25 mouse cellular contexts compared by ENCODE assay signal in the genomic region with DNA sequence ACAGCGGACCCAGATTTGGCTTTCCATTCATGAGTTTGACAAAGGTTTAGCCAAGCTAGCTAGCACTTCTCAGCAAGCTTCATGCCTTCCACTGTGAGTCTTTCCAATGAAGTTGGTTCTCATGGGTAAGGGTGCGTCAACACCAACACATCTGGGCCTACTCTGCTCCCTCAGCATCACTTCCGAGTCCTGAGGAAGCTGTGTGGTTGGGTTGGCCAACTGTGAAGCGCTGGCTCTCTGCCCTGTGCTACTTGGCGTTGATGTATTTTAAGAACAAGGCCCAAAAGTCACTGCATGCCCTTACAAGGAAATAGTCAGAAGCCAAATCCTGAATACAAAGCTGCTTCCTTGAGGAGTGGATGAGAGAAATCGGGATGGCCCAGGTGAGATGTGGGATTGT. TPM values are rescaled to one million over a fixed set of nuclear protein-coding genes. Genes with fewer than 3 reads are reported as not detected.
DNase-seq lines count a peak whose midpoint lies in the region; ATAC-seq and TF ChIP-seq lines count a peak whose summit lies in the region.
"Had no signal": no experiment of that assay in that cellular context is flagged by ENCODE, and none has a peak within 500 bp of the region (broad histone marks: within the 10 kb centered on the region; RNA-seq: fewer than 3 reads in every experiment).

No protein-coding gene starts in this region.

- peaks cover 44% of the 10 kb centered on the region for H3K4me1 ChIP-seq in liver, embryonic 13.5 days (replicated peaks)
- H3K4me1 ChIP-seq in liver, postnatal 0 days (ENCODE audit: insufficient read depth): peaks cover 15% of the 10 kb centered on the region
- H3K4me1 ChIP-seq in midbrain, embryonic 10.5 days: peaks cover 4% of the 10 kb centered on the region; the same call in 1 of the 2 replicates
- H3K4me1 ChIP-seq in hindbrain, embryonic 12.5 days: no peaks in the 10 kb centered on the region
- H3K4me1 ChIP-seq: limb, embryonic 13.5 days had no signal

- DNase-seq in adrenal gland, postnatal 25 days: peak; percentile 35
- no peak for DNase-seq in adrenal gland, postnatal 4 days (ENCODE audit: low spot score in 2 of 2)
- DNase-seq in liver, embryonic 13.5 days: no peak
- no peak for DNase-seq in liver, postnatal 0 days
- DNase-seq in midbrain, embryonic 10.5 days (ENCODE audit: low spot score): no peak
- DNase-seq: cerebellum, adult 9-11 months; gastrocnemius, postnatal 25 days; kidney, adult 8-10 months; lung, postnatal 14 days; thymus, postnatal 4 days had no signal

- H3K27me3 ChIP-seq in liver, embryonic 13.5 days: no peaks in the 10 kb centered on the region
- H3K27me3 ChIP-seq in liver, postnatal 0 days (ENCODE audit: insufficient read depth, low read length): no peaks in the 10 kb centered on the region
- no peaks in the 10 kb centered on the region for H3K27me3 ChIP-seq in midbrain, embryonic 10.5 days (ENCODE audit: low read depth, poor library complexity, severe bottlenecking)
- H3K27me3 ChIP-seq in hindbrain, embryonic 12.5 days: no peaks in the 10 kb centered on the region
- H3K27me3 ChIP-seq: limb, embryonic 13.5 days had no signal

- TF ChIP-seq CTCF in liver, postnatal 0 days (IDR thresholded peaks at IDR 0.05; ENCODE audit: low read depth): no peak

- peak overlapping the region; percentile 94 for H3K27ac ChIP-seq in liver, embryonic 13.5 days
- no peak overlapping the region for H3K27ac ChIP-seq in liver, postnatal 0 days (ENCODE audit: low read depth)
- no peak overlapping the region for H3K27ac ChIP-seq in midbrain, embryonic 10.5 days (replicated peaks)
- no peak overlapping the region for H3K27ac ChIP-seq in hindbrain, embryonic 12.5 days
- H3K27ac ChIP-seq: embryonic facial prominence, embryonic 10.5 days; limb, embryonic 13.5 days; stomach, postnatal 0 days had no signal

- H3K9me3 ChIP-seq in liver, embryonic 13.5 days (replicated peaks): no peaks in the 10 kb centered on the region
- H3K9me3 ChIP-seq in liver, postnatal 0 days (ENCODE audit: low read length): no peaks in the 10 kb centered on the region
- no peaks in the 10 kb centered on the region for H3K9me3 ChIP-seq in midbrain, embryonic 10.5 days (replicated peaks)
- H3K9me3 ChIP-seq in hindbrain, embryonic 12.5 days (replicated peaks): no peaks in the 10 kb centered on the region
- H3K9me3 ChIP-seq: embryonic facial prominence, embryonic 10.5 days; limb, embryonic 13.5 days had no signal

- peak overlapping the region; percentile 28; the same call in 1 of the 2 replicates for H3K9ac ChIP-seq in liver, embryonic 13.5 days
- no peak overlapping the region for H3K9ac ChIP-seq in liver, postnatal 0 days (replicated peaks)
- H3K9ac ChIP-seq in hindbrain, embryonic 12.5 days: no peak overlapping the region
- H3K9ac ChIP-seq: limb, embryonic 13.5 days had no signal

- no peak overlapping the region for H3K4me3 ChIP-seq in liver, embryonic 13.5 days (replicated peaks)
- no peak overlapping the region for H3K4me3 ChIP-seq in liver, postnatal 0 days (ENCODE audit: low read depth, low read length)
- no peak overlapping the region for H3K4me3 ChIP-seq in midbrain, embryonic 10.5 days
- no peak overlapping the region for H3K4me3 ChIP-seq in hindbrain, embryonic 12.5 days
- H3K4me3 ChIP-seq: embryonic facial prominence, embryonic 10.5 days; limb, embryonic 13.5 days; myocyte had no signal

- no peak for TF ChIP-seq EP300 in liver, postnatal 0 days (IDR thresholded peaks at IDR 0.05; ENCODE audit: low read depth)

- no peak overlapping the region for H3K4me2 ChIP-seq in liver, embryonic 13.5 days
- no peak overlapping the region for H3K4me2 ChIP-seq in liver, postnatal 0 days (ENCODE audit: low read depth, low read length)
- H3K4me2 ChIP-seq in hindbrain, embryonic 12.5 days (replicated peaks): no peak overlapping the region
- H3K4me2 ChIP-seq: limb, embryonic 13.5 days; midbrain, embryonic 11.5 days had no signal

- WGBS in liver, embryonic 13.5 days (ENCODE audit: insufficient replicate concordance): 87% methylated on average over 6 of the region's 6 CpGs
- 72% methylated on average over 6 of the region's 6 CpGs for WGBS in liver, postnatal 0 days (ENCODE audit: insufficient replicate concordance)
- 94% methylated on average over 6 of the region's 6 CpGs for WGBS in midbrain, embryonic 10.5 days
- WGBS in hindbrain, embryonic 12.5 days: 90% methylated on average over 6 of the region's 6 CpGs

- H3K36me3 ChIP-seq in liver, embryonic 13.5 days: no peaks in the 10 kb centered on the region
- no peaks in the 10 kb centered on the region for H3K36me3 ChIP-seq in liver, postnatal 0 days (replicated peaks; ENCODE audit: insufficient read depth, low read length)
- H3K36me3 ChIP-seq in midbrain, embryonic 10.5 days: no peaks in the 10 kb centered on the region
- H3K36me3 ChIP-seq in hindbrain, embryonic 12.5 days: no peaks in the 10 kb centered on the region
- H3K36me3 ChIP-seq: embryonic facial prominence, embryonic 10.5 days; limb, embryonic 13.5 days had no signal

- no peak for ATAC-seq in liver, embryonic 13.5 days (ENCODE audit: low read depth)
- ATAC-seq in liver, postnatal 0 days: no peak
- ATAC-seq in granulocyte monocyte progenitor cell, adult 5-6 weeks (replicated peaks; ENCODE audit: poor library complexity, severe bottlenecking): peak; percentile 46; the same call in 1 of the 2 replicates
- ATAC-seq in neutrophil, adult 5-6 weeks (ENCODE audit: extremely low read depth, insufficient number of reproducible peaks, low FRiP score, poor library complexity, severe bottlenecking): peak; percentile 76
- ATAC-seq in hindbrain, embryonic 12.5 days (ENCODE audit: low FRiP score): no peak

RNA-seq across cellular contexts. Expression of a gene that starts 59.4 kb away (rescaled TPM):
- total RNA-seq in adrenal gland, postnatal 25 days (2021): not detected in 2 replicates
- not detected for total RNA-seq in adrenal gland, postnatal 4 days (2021)
- not detected in 2 replicates for polyA plus RNA-seq in liver, embryonic 13.5 days (2015; fragmentation: Nextera tagmentation; extraction: Ambion mirVana)
- polyA plus RNA-seq in liver, postnatal 0 days (2015; fragmentation: Nextera tagmentation; extraction: Ambion mirVana): not detected in 2 replicates
- total RNA-seq in granulocyte monocyte progenitor cell, adult 5-6 weeks (2014; fragmentation: Nextera tagmentation): not detected in 2 replicates
- total RNA-seq in granulocyte monocyte progenitor cell, adult 5-6 weeks (2017): not detected in 2 replicates
- total RNA-seq in neutrophil, adult 5-6 weeks (2017): not detected in 2 replicates
- polyA plus RNA-seq in midbrain, embryonic 10.5 days (2016; fragmentation: Nextera tagmentation; extraction: Ambion mirVana): 0.10 TPM in 1 of 2 replicates, not detected in the other
- polyA plus RNA-seq in hindbrain, embryonic 12.5 days (2016; fragmentation: Nextera tagmentation; extraction: Ambion mirVana): not detected in 2 replicates
- total RNA-seq: adrenal gland, adult 18-20 months; gastrocnemius, postnatal 25 days; heart, postnatal 14 days; left cerebral cortex, adult 18-20 months had no signal
- polyA plus RNA-seq: C2C12; erythroblast, embryonic 14.5 days; large intestine, adult 2 months; limb, embryonic 13.5 days; myocyte; spleen, adult 2 months; stomach, postnatal 0 days had no signal

Comparison
In these comparisons a context has a peak if more than half of its experiments do, and no peak if none do; other contexts are left out.
1. ATAC-seq: peak in granulocyte monocyte progenitor cell, adult 5-6 weeks (single experiment) and neutrophil, adult 5-6 weeks (single experiment); none in liver, embryonic 13.5 days (single experiment), liver, postnatal 0 days (single experiment) and hindbrain, embryonic 12.5 days (single experiment).